Mouse (Mus musculus): ENCODE data around the gene Tmcc3.

DNA sequence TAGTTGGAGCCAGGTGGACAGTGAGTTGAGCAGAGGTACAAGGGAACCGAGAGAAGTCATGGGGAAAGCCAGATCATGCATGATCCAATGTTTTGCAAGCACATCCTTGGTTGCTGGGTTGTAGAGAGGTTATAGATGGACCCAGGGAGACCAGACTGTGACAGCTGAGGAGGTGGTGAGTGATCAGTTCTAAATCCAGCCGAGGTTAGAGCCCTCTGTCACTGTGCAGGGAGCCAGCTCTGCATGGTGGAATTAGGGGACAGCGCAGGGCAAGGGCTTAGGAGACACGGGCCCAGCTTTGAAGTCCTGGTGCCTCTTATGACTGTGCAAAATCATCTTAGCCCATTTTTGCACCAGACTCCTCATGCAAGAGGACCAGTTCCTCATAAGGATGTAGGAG, 228.5 kb downstream of the Tmcc3 start:
- TF ChIP-seq EP300 (optimal IDR thresholded peaks at IDR 0.05), result no peak
- no peak for TF ChIP-seq CTCF (IDR thresholded peaks at IDR 0.05; ENCODE audit: low read depth)

Measured in stomach, postnatal 0 days (tissue).